Mouse (Mus musculus) lung, adult 2 months (tissue): ENCODE results near the gene Kcnj14. TPM values are rescaled to one million over a fixed set of nuclear protein-coding genes. Genes with fewer than 3 reads are reported as not detected.

Experiments
- DNase-seq: peaks from one replicate; pipeline ENCODE4 v3.0.0; 2022
- H3K4me1 ChIP-seq: fragments of 200-500 bp; 2 replicates; pipeline ENCODE4 v1.6.1; 2011; ENCODE audit warnings: low read length; ENCODE audit not compliant: control insufficient read depth, insufficient read depth
- H3K4me3 ChIP-seq: fragments of 200-500 bp; replicated peaks from 2 replicates; pipeline ENCODE3; 2011; ENCODE audit warnings: low read depth, mild to moderate bottlenecking, control low read depth, low read length; ENCODE audit errors: extremely low read depth
- CTCF ChIP-seq: fragments of 200-500 bp; IDR thresholded peaks from 2 replicates; pipeline ENCODE4 v1.5.1; 2011; ENCODE audit warnings: mild to moderate bottlenecking, low read length, control low read depth; ENCODE audit not compliant: insufficient read depth
- POLR2A ChIP-seq: fragments of 200-500 bp; IDR thresholded peaks from 2 replicates; pipeline ENCODE4 v1.6.1; 2011; ENCODE audit warnings: low read depth, mild to moderate bottlenecking, control low read depth, low read length, borderline replicate concordance; ENCODE audit errors: extremely low read depth
- WGBS: fragments of 180-500 bp; shearing (Covaris S2); methylation state at CpG from one replicate; pipeline ENCODE4 v1.1.7; 2018; 5-methylcytosine and 5-hydroxymethylcytosine counted together
- polyA plus RNA-seq: library from polyadenylated mRNA; depleted of rRNA; stranded (reverse); fragments of >200 nt; gene quantifications from 2 replicates; pipeline ENCODE4 v1.2.3, GENCODE M21; 2012

The Kcnj14 gene
- polyA plus RNA-seq, 1 experiment = 0.49 TPM

- TF ChIP-seq POLR2A (no peak), CTCF (no peak)
- DNase-seq = no peak
- Histone ChIP-seq H3K4me1 (peaks cover 4% of the 10 kb centered on the region; the same call in 1 of the 2 replicates), H3K4me3 (no peak overlapping the region)
- 2% methylated on average over 80 of the region's 86 CpGs for WGBS
These were observed 8.7 kb upstream of the Kcnj14 start for GRCm38 (mm10) chr7:45833148-45833790.

GRCm38 (mm10) chr7:45832428-45832827, 7.8 kb upstream of the Kcnj14 start:
- Histone ChIP-seq H3K4me3 (no peak overlapping the region), H3K4me1 (peaks cover 4% of the 10 kb centered on the region; the same call in 1 of the 2 replicates)
- DNase-seq = no peak
- TF ChIP-seq POLR2A (no peak), CTCF (no peak)
- WGBS = 12% methylated on average over 30 of the region's 30 CpGs

- 17% methylated on average over 5 of the region's 5 CpGs for WGBS
- peaks cover 4% of the 10 kb centered on the region; the same call in 1 of the 2 replicates for H3K4me1 ChIP-seq
- DNase-seq = no peak
- TF ChIP-seq POLR2A (no peak), CTCF (no peak)
- H3K4me3 ChIP-seq = peak overlapping the region; percentile 81
These were observed 6.5 kb upstream of the Kcnj14 start for GRCm38 (mm10) chr7:45831128-45831525.

- peaks cover 4% of the 10 kb centered on the region; the same call in 1 of the 2 replicates for H3K4me1 ChIP-seq
- peak within 1 kb of the TSS; percentile 81 for H3K4me3 ChIP-seq
- DNase-seq = peak; percentile 88
- TF ChIP-seq CTCF (no peak), POLR2A (peak; percentile 54; the same call in 1 of the 2 replicates)
- under 1% methylated on average over 35 of the region's 35 CpGs for WGBS
These were observed 6.0 kb upstream of the Kcnj14 start, which contains the start of gene Grwd1 for GRCm38 (mm10) chr7:45830427-45831127. Gene Grwd1, minus strand, starts transcription at chr7:45830944.

- Histone ChIP-seq H3K4me1 (peaks cover 4% of the 10 kb centered on the region; the same call in 1 of the 2 replicates), H3K4me3 (no peak overlapping the region)
- DNase-seq = no peak
- TF ChIP-seq POLR2A (no peak), CTCF (no peak)
- 90% methylated on average over 7 of the region's 7 CpGs for WGBS
These were observed 2.0 kb upstream of the Kcnj14 start for GRCm38 (mm10) chr7:45826631-45827030.

GRCm38 (mm10) chr7:45820913-45821312, 3.7 kb downstream of the Kcnj14 start:
- Histone ChIP-seq H3K4me1 (no peaks in the 10 kb centered on the region), H3K4me3 (no peak overlapping the region)
- DNase-seq = no peak
- no peak for TF ChIP-seq CTCF
- no peak for TF ChIP-seq POLR2A

- Histone ChIP-seq H3K4me1 (no peaks in the 10 kb centered on the region; the same call in 1 of the 2 replicates), H3K4me3 (no peak overlapping the region)
- no peak for DNase-seq
- TF ChIP-seq POLR2A = no peak
- no peak for TF ChIP-seq CTCF
- WGBS = 13% methylated on average over 25 of the region's 25 CpGs
These were observed 4.7 kb downstream of the Kcnj14 start for GRCm38 (mm10) chr7:45819843-45820242.

GRCm38 (mm10) chr7:45815984-45816351, 8.6 kb downstream of the Kcnj14 start:
- DNase-seq = no peak
- no peak overlapping the region for H3K4me3 ChIP-seq
- 73% methylated on average over 2 of the region's 2 CpGs for WGBS
- H3K4me1 ChIP-seq = peaks cover 6% of the 10 kb centered on the region
- TF ChIP-seq POLR2A (no peak), CTCF (no peak)

- no peak for DNase-seq
- WGBS = 70% methylated on average over 10 of the region's 10 CpGs
- Histone ChIP-seq H3K4me1 (peaks cover 6% of the 10 kb centered on the region), H3K4me3 (no peak overlapping the region)
- no peak for TF ChIP-seq CTCF
- TF ChIP-seq POLR2A = no peak
These were observed 9.1 kb downstream of the Kcnj14 start for GRCm38 (mm10) chr7:45815323-45815983.
